Mouse (Mus musculus) stomach, embryonic 14.5 days (tissue): Measurements from ENCODE around the gene Lrba. TPM values are rescaled to one million over a fixed set of nuclear protein-coding genes. Genes with fewer than 3 reads are reported as not detected.

ENCODE experiments used
- ATAC-seq: fragments of 200-750 bp; cut with Nextera tagmentation; 2 replicates; pipeline ENCODE4 v1.8.0; 2017; ENCODE audit warnings: low read depth, moderate TSS enrichment; ENCODE audit not compliant: insufficient number of reproducible peaks, insufficient read depth, low FRiP score
- H3K27ac ChIP-seq: fragments of 300-500 bp; sonication (generic); 2 replicates; pipeline ENCODE4 v1.5.1; 2014; ENCODE audit warnings: mild to moderate bottlenecking, low read length, moderate library complexity, mixed read lengths
- H3K27me3 ChIP-seq: fragments of 300-500 bp; sonication (generic); 2 replicates; pipeline ENCODE4 v1.6.1; 2014; ENCODE audit warnings: low read length, control low read depth, mixed read lengths; ENCODE audit not compliant: control insufficient read depth, insufficient read depth
- H3K36me3 ChIP-seq: fragments of 300-500 bp; sonication (generic); 2 replicates; pipeline ENCODE4 v1.6.1; 2014; ENCODE audit warnings: mild to moderate bottlenecking, control low read depth, low read length, moderate library complexity, mixed read lengths; ENCODE audit not compliant: control insufficient read depth, insufficient read depth
- H3K4me1 ChIP-seq: fragments of 300-500 bp; sonication (generic); 2 replicates; pipeline ENCODE4 v1.6.1; 2014; ENCODE audit warnings: low read length, control low read depth, mixed read lengths; ENCODE audit not compliant: control insufficient read depth, insufficient read depth
- H3K4me2 ChIP-seq: fragments of 300-500 bp; sonication (generic); replicated peaks from 2 replicates; pipeline ENCODE4 v1.6.1; 2014; ENCODE audit warnings: low read depth, low read length, control low read depth
- H3K4me3 ChIP-seq: fragments of 300-500 bp; sonication (generic); 2 replicates; pipeline ENCODE4 v1.5.1; 2014; ENCODE audit warnings: low read depth, low read length, control low read depth
- H3K9ac ChIP-seq: fragments of 300-500 bp; sonication (generic); replicated peaks from 2 replicates; pipeline ENCODE4 v1.6.1; 2014; ENCODE audit warnings: low read depth, mild to moderate bottlenecking, control low read depth, low read length, moderate library complexity, mixed read lengths
- H3K9me3 ChIP-seq: fragments of 300-500 bp; sonication (generic); 2 replicates; pipeline ENCODE4 v1.6.1; 2016; ENCODE audit warnings: low read depth, low read length, control low read depth; ENCODE audit not compliant: control insufficient read depth
- WGBS: fragments of 180-500 bp; shearing (Covaris S2); extraction: QIAGEN DNeasy Blood & Tissue Kit; methylation state at CpG from one replicate; pipeline ENCODE4 v1.1.7; 2014; 5-methylcytosine and 5-hydroxymethylcytosine counted together
- polyA plus RNA-seq: library from polyadenylated mRNA; unstranded; fragments of >200 nt; fragmentation: Nextera tagmentation; extraction: Ambion mirVana; gene quantifications from 2 replicates; pipeline ENCODE4 v1.2.1, GENCODE M21; 2014

Gene Lrba
- polyA plus RNA-seq, 1 experiment from 2014 or later, result 11.4 TPM

DNA sequence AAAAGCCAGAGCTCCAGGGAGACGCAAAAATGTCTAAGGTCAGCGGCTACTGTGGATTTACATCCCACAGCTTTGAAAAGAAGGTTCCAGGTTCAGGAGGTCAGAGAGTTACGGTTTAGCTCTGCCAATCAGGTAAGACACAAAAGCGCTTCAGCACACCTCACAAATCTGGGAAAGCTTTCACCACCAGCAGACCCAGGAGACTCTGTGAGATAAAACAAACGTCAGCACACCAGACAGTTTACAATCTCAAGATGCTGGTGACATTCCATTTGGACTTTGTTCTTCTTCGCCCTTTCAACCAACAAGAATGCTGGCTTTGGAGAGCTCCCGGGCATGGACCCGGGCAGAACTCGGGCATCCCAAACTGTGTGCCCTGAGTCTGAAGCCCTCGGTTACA lies 595.9 kb downstream of the Lrba start:
- no peaks in the 10 kb centered on the region for H3K36me3 ChIP-seq
- ATAC-seq, result no peak
- 25% methylated on average over 10 of the region's 10 CpGs for WGBS
- no peak overlapping the region for H3K27ac ChIP-seq
- no peaks in the 10 kb centered on the region; the same call in 1 of the 2 replicates for H3K4me1 ChIP-seq
- H3K9ac ChIP-seq, result no peak overlapping the region
- H3K4me2 ChIP-seq, result no peak overlapping the region
- no peaks in the 10 kb centered on the region for H3K9me3 ChIP-seq
- H3K4me3 ChIP-seq, result no peak overlapping the region
- no peaks in the 10 kb centered on the region for H3K27me3 ChIP-seq

DNA sequence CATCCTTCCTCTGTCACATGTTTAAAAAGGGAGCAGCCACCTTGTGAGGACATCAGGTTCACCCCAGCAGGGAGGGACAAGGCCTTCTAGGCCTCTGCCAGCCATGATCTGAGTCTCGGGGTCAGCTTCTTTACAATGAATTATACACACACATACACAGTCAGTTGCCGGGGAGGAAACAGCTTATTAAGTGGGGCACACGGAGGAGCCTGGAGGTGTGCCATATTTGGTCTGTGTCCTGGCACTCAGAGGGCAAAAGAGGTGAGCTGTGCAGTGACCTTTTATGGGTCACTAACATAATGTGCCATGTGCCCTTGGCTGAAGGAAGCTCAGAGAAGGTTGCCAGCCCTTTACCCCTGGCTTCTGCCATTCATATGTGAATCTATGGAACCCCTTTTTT lies 596.9 kb downstream of the Lrba start:
- H3K4me1 ChIP-seq, result no peaks in the 10 kb centered on the region; the same call in 1 of the 2 replicates
- H3K9me3 ChIP-seq, result no peaks in the 10 kb centered on the region
- no peak overlapping the region for H3K4me2 ChIP-seq
- H3K27me3 ChIP-seq, result no peaks in the 10 kb centered on the region
- H3K36me3 ChIP-seq, result no peaks in the 10 kb centered on the region
- no peak overlapping the region for H3K27ac ChIP-seq
- no peak for ATAC-seq
- WGBS, result 54% methylated on average over 3 of the region's 3 CpGs
- no peak overlapping the region for H3K4me3 ChIP-seq
- H3K9ac ChIP-seq, result no peak overlapping the region

- Histone ChIP-seq H3K4me2 (no peak overlapping the region), H3K9ac (no peak overlapping the region), H3K9me3 (no peaks in the 10 kb centered on the region), H3K27ac (no peak overlapping the region), H3K4me1 (no peaks in the 10 kb centered on the region), H3K36me3 (no peaks in the 10 kb centered on the region), H3K27me3 (no peaks in the 10 kb centered on the region), H3K4me3 (no peak overlapping the region)
- 84% methylated on average over 3 of the region's 3 CpGs for WGBS
- ATAC-seq, result no peak
Measured at GRCm38 (mm10) chr3:86827506-86827905, 603.0 kb downstream of the Lrba start.

- 38% methylated on average over 8 of the region's 8 CpGs for WGBS
- no peak for ATAC-seq
- Histone ChIP-seq H3K36me3 (no peaks in the 10 kb centered on the region), H3K4me2 (no peak overlapping the region), H3K4me1 (no peaks in the 10 kb centered on the region), H3K27me3 (no peaks in the 10 kb centered on the region), H3K27ac (no peak overlapping the region), H3K9me3 (no peaks in the 10 kb centered on the region), H3K9ac (no peak overlapping the region), H3K4me3 (no peak overlapping the region)
Measured at GRCm38 (mm10) chr3:86832115-86832514, 607.6 kb downstream of the Lrba start.

Other genes with a start within 250 kb of the Lrba start
- 0.36 and 0.55 TPM in 2 replicates for gene Prss48, start 222.2 kb upstream of the Lrba start, polyA plus RNA-seq
- gene Rps3a1, start 82.0 kb upstream of the Lrba start, polyA plus RNA-seq, result 1,494 and 1,548 TPM in 2 replicates